Mouse (Mus musculus): Measurements from ENCODE around the gene Ndufs2.

DNA sequence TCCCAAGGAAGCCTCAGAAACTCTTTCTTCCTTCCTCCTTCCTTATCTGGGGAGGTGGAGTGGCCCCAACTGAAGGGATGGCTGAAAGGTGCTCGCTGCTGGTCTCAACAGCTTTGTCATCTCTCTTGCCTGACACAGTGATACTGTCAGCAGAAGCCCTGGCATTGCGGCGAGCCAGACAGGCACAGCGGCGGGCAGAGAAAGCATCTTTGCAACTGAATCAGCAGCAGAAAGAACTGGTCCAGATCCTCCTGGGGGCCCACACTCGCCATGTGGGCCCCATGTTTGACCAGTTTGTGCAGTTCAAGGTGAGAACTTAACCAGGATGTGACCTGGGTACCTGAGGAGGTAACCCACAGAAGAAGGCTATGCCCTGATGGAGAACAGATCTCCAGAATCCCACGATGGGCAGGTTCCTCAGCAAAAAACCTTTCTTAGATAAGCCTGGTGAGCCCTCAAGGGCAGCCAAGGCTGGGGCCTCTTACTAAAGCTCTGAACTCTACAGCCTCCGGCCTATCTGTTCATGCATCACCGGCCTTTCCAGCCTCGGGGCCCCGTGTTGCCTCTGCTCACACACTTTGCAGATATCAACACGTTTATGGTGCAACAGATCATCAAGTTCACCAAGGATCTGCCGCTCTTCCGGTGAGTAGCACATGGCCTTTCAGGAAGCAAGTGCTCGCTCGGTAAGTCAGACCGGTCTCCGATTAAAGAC lies 34.8 kb downstream of the Ndufs2 start:
- TF ChIP-seq CTCF (IDR thresholded peaks at IDR 0.05; ENCODE audit: low read depth) (no peak), EP300 (optimal IDR thresholded peaks at IDR 0.05) (no peak)

All from stomach, postnatal 0 days (tissue).